8 mouse cellular contexts compared by ENCODE assay signal in genomic region chr2:140066353-140067314, GRCm38 (mm10). TPM values are rescaled to one million over a fixed set of nuclear protein-coding genes. Genes with fewer than 3 reads are reported as not detected.
DNase-seq lines count a peak whose midpoint lies in the region; ATAC-seq and TF ChIP-seq lines count a peak whose summit lies in the region.

Gene Tasp1 (minus strand): TSS chr2:140066805.

- H3K4me2 ChIP-seq in forebrain, embryonic 15.5 days (replicated peaks), result peak within 1 kb of the TSS; percentile 74

- DNase-seq in ES-E14 (ENCODE audit: low read depth, low spot score), result peak; percentile 87
- peak; percentile 95 for DNase-seq in cerebellum, adult 11-12 months
- DNase-seq in heart, postnatal 25 days (ENCODE audit: low spot score), result peak; percentile 89
- DNase-seq in layer of hippocampus, adult 18-20 months (ENCODE audit: low spot score in 2 of 2), result peak; percentile 94 to 97
- peak; percentile 90 for DNase-seq in lung, adult 2 months
- peak; percentile 84 to 88 for DNase-seq in thymus, adult 18-20 months

- peak within 1 kb of the TSS; percentile 86 for H3K9ac ChIP-seq in ES-E14 (ENCODE audit: insufficient read depth, low read depth, low read length, poor library complexity, severe bottlenecking)
- H3K9ac ChIP-seq in forebrain, embryonic 15.5 days (replicated peaks), result peak within 1 kb of the TSS; percentile 75

- peak within 1 kb of the TSS; percentile 74 to 87 for H3K4me3 ChIP-seq in ES-E14 (ENCODE audit: insufficient read depth in 1 of 2, low read depth in 1 of 2, low read length in 2 of 2, poor library complexity in 1 of 2, severe bottlenecking in 1 of 2)
- peak within 1 kb of the TSS; percentile 82 for H3K4me3 ChIP-seq in forebrain, embryonic 15.5 days
- H3K4me3 ChIP-seq in lung, adult 2 months (replicated peaks; ENCODE audit: extremely low read depth, low read depth, low read length), result peak within 1 kb of the TSS; percentile 76

- peak; percentile 95; the same call in 1 of the 2 replicates for TF ChIP-seq POLR2A in lung, adult 2 months (IDR thresholded peaks at IDR 0.05; ENCODE audit: borderline replicate concordance, extremely low read depth, low read depth, low read length)

- in situ Hi-C loops in ES-E14 (cut with MboI; ENCODE audit: low sequenced_read_pairs in 2 of 2, unreplicated experiment in 2 of 2), result no loop called here

- H3K27ac ChIP-seq in ES-E14 (ENCODE audit: insufficient read depth, low read depth, low read length, poor library complexity, severe bottlenecking), result peak within 1 kb of the TSS; percentile 2; the same call in 1 of the 2 replicates
- H3K27ac ChIP-seq in forebrain, embryonic 15.5 days (replicated peaks), result peak within 1 kb of the TSS; percentile 88

- H3K27me3 ChIP-seq in forebrain, embryonic 15.5 days, result no peaks in the 10 kb centered on the region

- H3K4me1 ChIP-seq in ES-E14 (ENCODE audit: control insufficient read depth in 2 of 2, insufficient read depth in 2 of 2, low read length in 2 of 2, poor library complexity in 1 of 2), result peaks cover 0 to 4% of the 10 kb centered on the region in 2 experiments; a peak in 2 of 4 replicates
- peaks cover 12% of the 10 kb centered on the region for H3K4me1 ChIP-seq in forebrain, embryonic 15.5 days
- H3K4me1 ChIP-seq in lung, adult 2 months (ENCODE audit: control insufficient read depth, insufficient read depth, low read length), result no peaks in the 10 kb centered on the region

- no peaks in the 10 kb centered on the region for H3K9me3 ChIP-seq in ES-E14 (ENCODE audit: control insufficient read depth, insufficient read depth, low read depth, low read length)
- no peaks in the 10 kb centered on the region for H3K9me3 ChIP-seq in forebrain, embryonic 15.5 days

- intact Hi-C loops in heart, postnatal 25 days (cut with DNase I), result no loop called here

- no peaks in the 10 kb centered on the region for H3K36me3 ChIP-seq in ES-E14 (ENCODE audit: control insufficient read depth, insufficient read depth, low read length, poor library complexity, severe bottlenecking)
- H3K36me3 ChIP-seq in forebrain, embryonic 15.5 days, result no peaks in the 10 kb centered on the region

- ATAC-seq in forebrain, embryonic 15.5 days (replicated peaks), result peak; percentile 100
- peak; percentile 100 for ATAC-seq in neutrophil, adult 5-6 weeks (ENCODE audit: extremely low read depth, insufficient number of reproducible peaks, low FRiP score, poor library complexity, severe bottlenecking)

- TF ChIP-seq CTCF in lung, adult 2 months (IDR thresholded peaks at IDR 0.05; ENCODE audit: insufficient read depth, low read length), result no peak

- under 1% methylated on average over 68 of the region's 68 CpGs for WGBS in forebrain, embryonic 15.5 days
- WGBS in lung, adult 2 months, result 3% methylated on average over 68 of the region's 68 CpGs

TF ChIP-seq in ES-E14, 5 proteins besides CTCF, POLR2A, EP300 and RAD21:
- TF ChIP-seq ZNF384 (IDR thresholded peaks at IDR 0.05; ENCODE audit: low read depth, low read length) (no peak), HCFC1 (IDR thresholded peaks at IDR 0.05; ENCODE audit: borderline replicate concordance, insufficient read depth, low read length) (peak; percentile 53; the same call in 1 of the 2 replicates), CHD2 (IDR thresholded peaks at IDR 0.05; ENCODE audit: low read depth, low read length) (peak; percentile 37; the same call in 1 of the 2 replicates)
TF ChIP-seq in ES-E14: peak in this region for 2.

RNA-seq across cellular contexts. Expression of gene Tasp1, which starts in this region (rescaled TPM):
- 11.2 and 12.1 TPM in 2 replicates for total RNA-seq in ES-E14 (2012; rRNA removed)
- polyA plus RNA-seq in forebrain, embryonic 15.5 days (2015; fragmentation: Nextera tagmentation; extraction: Ambion mirVana), result 20.5 and 24.6 TPM in 2 replicates
- total RNA-seq in heart, postnatal 25 days (2021), result 1 to 10 TPM; 7.3 to 7.4 TPM
- total RNA-seq in layer of hippocampus, adult 18-20 months (2021), result 10 to 100 TPM; 30.5 to 31.8 TPM
- polyA plus RNA-seq in lung, adult 2 months (2012; rRNA removed), result 2.5 and 3.3 TPM in 2 replicates
- total RNA-seq in neutrophil, adult 5-6 weeks (2017), result 14.3 and 14.4 TPM in 2 replicates

Comparison
In these comparisons a context has a peak if more than half of its experiments do, and no peak if none do; other contexts are left out.
1. Peak in every context shown above with its lines: DNase-seq, ATAC-seq, H3K4me3 ChIP-seq and H3K27ac ChIP-seq.